Mouse (Mus musculus) megakaryocyte, adult 5-6 weeks (primary cell): ENCODE measurements around the gene Cep295. TPM values are rescaled to one million over a fixed set of nuclear protein-coding genes. Genes with fewer than 3 reads are reported as not detected.

ENCODE experiments used
- total RNA-seq, 2 experiments: library from RNA; stranded (forward) in 1 of 2; stranded (reverse) in 1 of 2; fragments of 153-499, 151-499 nt in 1 of 2; fragments of 221-1000, 200-1000 nt in 1 of 2; gene quantifications; 2 replicates each; pipeline versions ENCODE4 v1.2.3 to v1.2.4; 2015 to 2017

Cep295 gene
- total RNA-seq, 2 experiments from 2014 or later, result 27.8 to 41.6 TPM

Other genes starting within 250 kb of the Cep295 start
- not detected in 2 replicates for gene Hephl1, start 245.7 kb downstream of the Cep295 start, total RNA-seq (2015)
- not detected in 2 replicates for gene Hephl1, start 245.7 kb downstream of the Cep295 start, total RNA-seq (2017)
- not detected in 2 replicates for gene Vstm5, start 118.7 kb downstream of the Cep295 start, total RNA-seq (2015)
- not detected in 2 replicates for gene Vstm5, start 118.7 kb downstream of the Cep295 start, total RNA-seq (2017)
- 32.1 and 34.7 TPM in 2 replicates for gene Med17, start 77.9 kb downstream of the Cep295 start, total RNA-seq (2015)
- gene Med17, start 77.9 kb downstream of the Cep295 start, total RNA-seq (2017), result 30.4 and 32.8 TPM in 2 replicates
- gene Taf1d, start 51.6 kb downstream of the Cep295 start, total RNA-seq (2015), result 115 and 157 TPM in 2 replicates
- 850 and 1,047 TPM in 2 replicates for gene Taf1d, start 51.6 kb downstream of the Cep295 start, total RNA-seq (2017)
- 8.2 and 9.1 TPM in 2 replicates for gene 4931406C07Rik, start 51.3 kb downstream of the Cep295 start, total RNA-seq (2015)
- gene 4931406C07Rik, start 51.3 kb downstream of the Cep295 start, total RNA-seq (2017), result 8.0 and 8.6 TPM in 2 replicates
- 5.3 and 8.3 TPM in 2 replicates for gene Smco4, start 135.6 kb upstream of the Cep295 start, total RNA-seq (2015)
- 0.73 and 1.3 TPM in 2 replicates for gene Smco4, start 135.6 kb upstream of the Cep295 start, total RNA-seq (2017)